Mouse (Mus musculus) megakaryocyte, embryonic 14.5 days (primary cell): ENCODE results near the gene Abhd18.
"Not testable (repeated sequence)": the region's sequence is repeated elsewhere in the genome, so short reads cannot be mapped to it uniquely, and the experiment has no call there.

Experiments
- FLI1 ChIP-seq: IDR thresholded peaks from 2 replicates; pipeline ENCODE4 v1.6.1; 2012; ENCODE audit warnings: low read length, inconsistent platforms, mixed read lengths
- GATA1 ChIP-seq: IDR thresholded peaks from 3 replicates; pipeline ENCODE4 v1.6.1; 2012; ENCODE audit warnings: mixed read lengths, low read length, inconsistent platforms, borderline replicate concordance

DNA sequence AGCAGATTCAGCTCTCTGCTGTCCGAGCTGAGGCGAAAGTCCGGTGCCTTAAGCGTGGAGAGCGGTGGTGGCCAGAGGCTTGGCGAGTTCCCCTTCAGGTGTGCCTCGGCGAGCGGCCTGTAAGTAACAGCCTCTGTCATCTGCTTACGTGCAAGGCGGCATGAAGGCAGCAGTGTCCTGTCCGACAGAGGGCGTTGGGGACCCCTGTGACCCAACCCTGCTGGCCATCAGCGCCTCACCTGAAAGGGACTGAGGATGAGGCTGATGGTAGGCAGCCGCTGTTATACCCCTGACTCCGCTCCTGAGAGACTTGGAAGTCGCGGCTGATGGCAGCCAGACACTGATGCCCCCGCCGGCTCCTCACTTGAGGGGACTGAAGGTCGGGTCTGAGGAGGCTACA, 248 bp downstream of the Abhd18 start:
- TF ChIP-seq GATA1, FLI1: not testable (repeated sequence)
